8 mouse cellular contexts compared by ENCODE assay signal in the genomic region with DNA sequence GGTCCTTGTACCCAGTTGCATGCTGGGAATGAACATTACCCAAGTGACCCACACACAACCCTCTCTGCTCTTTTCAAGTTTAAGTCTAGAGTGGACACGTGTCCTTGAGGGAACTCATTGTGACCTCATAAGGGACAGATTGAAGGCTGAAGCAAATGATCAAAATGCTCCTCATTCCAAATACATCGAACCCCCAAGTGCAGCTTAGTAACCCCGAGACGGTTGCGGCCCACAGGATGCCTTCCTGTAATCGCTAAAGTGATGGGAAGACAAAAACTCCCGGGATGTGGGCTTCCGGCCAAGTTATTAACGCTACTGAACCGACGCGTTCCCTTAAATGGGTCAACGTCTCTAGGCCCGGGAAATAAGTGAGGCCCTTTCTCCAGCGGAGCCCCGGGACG. TPM values are rescaled to one million over a fixed set of nuclear protein-coding genes. Genes with fewer than 3 reads are reported as not detected.
DNase-seq lines count a peak whose midpoint lies in the region; ATAC-seq and TF ChIP-seq lines count a peak whose summit lies in the region.

No protein-coding gene starts in this region.

- peaks cover 33% of the 10 kb centered on the region for H3K36me3 ChIP-seq in heart, embryonic 14.5 days (ENCODE audit: control insufficient read depth, insufficient read depth, low read length)
- peaks cover 26% of the 10 kb centered on the region for H3K36me3 ChIP-seq in ES-Bruce4 (ENCODE audit: control insufficient read depth, insufficient read depth, low read length, poor library complexity, severe bottlenecking)
- peaks cover 45% of the 10 kb centered on the region for H3K36me3 ChIP-seq in forebrain, embryonic 13.5 days (ENCODE audit: poor library complexity, severe bottlenecking)
- H3K36me3 ChIP-seq in liver, postnatal 0 days (replicated peaks; ENCODE audit: insufficient read depth, low read length) = peaks cover 28% of the 10 kb centered on the region

- no peak for TF ChIP-seq EP300 in ES-Bruce4 (IDR thresholded peaks at IDR 0.05; ENCODE audit: insufficient read depth, low read depth, low read length)
- no peak for TF ChIP-seq EP300 in liver, postnatal 0 days (IDR thresholded peaks at IDR 0.05; ENCODE audit: low read depth)

- H3K4me2 ChIP-seq in heart, embryonic 14.5 days (ENCODE audit: low read length) = peak overlapping the region; percentile 79
- H3K4me2 ChIP-seq in forebrain, embryonic 13.5 days = peak overlapping the region; percentile 81
- H3K4me2 ChIP-seq in liver, postnatal 0 days (ENCODE audit: low read depth, low read length) = peak overlapping the region; percentile 76

- no peak for DNase-seq in heart, postnatal 4 days
- DNase-seq in liver, postnatal 0 days = no peak
- no peak for DNase-seq in left cerebral cortex, postnatal 4 days
- DNase-seq in right cerebral cortex, adult 18-20 months = no peak
- DNase-seq in urinary bladder, postnatal 36 days (ENCODE audit: low spot score in 2 of 2) = no peak

- intact Hi-C loops in left cerebral cortex, postnatal 4 days (cut with DNase I) = no loop called here

- peak overlapping the region; percentile 87 for H3K9ac ChIP-seq in heart, embryonic 14.5 days (ENCODE audit: low read length)
- H3K9ac ChIP-seq in ES-Bruce4 (ENCODE audit: low read depth, poor library complexity, severe bottlenecking) = peak overlapping the region; percentile 89
- peak overlapping the region; percentile 96 for H3K9ac ChIP-seq in forebrain, embryonic 13.5 days
- H3K9ac ChIP-seq in liver, postnatal 0 days (replicated peaks) = peak overlapping the region; percentile 90

- under 1% methylated on average over 17 of the region's 17 CpGs for WGBS in heart, embryonic 14.5 days
- under 1% methylated on average over 17 of the region's 17 CpGs for WGBS in forebrain, embryonic 13.5 days
- WGBS in liver, postnatal 0 days (ENCODE audit: insufficient replicate concordance) = under 1% methylated on average over 17 of the region's 17 CpGs

- no peak for TF ChIP-seq CTCF in ES-Bruce4 (IDR thresholded peaks at IDR 0.05; ENCODE audit: low read depth, low read length)
- no peak for TF ChIP-seq CTCF in liver, postnatal 0 days (IDR thresholded peaks at IDR 0.05; ENCODE audit: low read depth)

- no peaks in the 10 kb centered on the region for H3K27me3 ChIP-seq in heart, embryonic 14.5 days (ENCODE audit: control insufficient read depth, insufficient read depth, low read length)
- no peaks in the 10 kb centered on the region for H3K27me3 ChIP-seq in ES-Bruce4 (ENCODE audit: control insufficient read depth, insufficient read depth, low read length, poor library complexity, severe bottlenecking)
- H3K27me3 ChIP-seq in forebrain, embryonic 13.5 days = no peaks in the 10 kb centered on the region
- no peaks in the 10 kb centered on the region for H3K27me3 ChIP-seq in liver, postnatal 0 days (ENCODE audit: insufficient read depth, low read length)

- no peak for ATAC-seq in heart, embryonic 14.5 days (ENCODE audit: insufficient number of reproducible peaks, insufficient read depth, low FRiP score, low read depth)
- ATAC-seq in forebrain, embryonic 13.5 days = no peak
- no peak for ATAC-seq in liver, postnatal 0 days

- TF ChIP-seq POLR2A in ES-Bruce4 (IDR thresholded peaks at IDR 0.05; ENCODE audit: insufficient read depth, low read length) = no peak

- no peaks in the 10 kb centered on the region for H3K9me3 ChIP-seq in heart, embryonic 14.5 days (ENCODE audit: control insufficient read depth, low read length)
- H3K9me3 ChIP-seq in ES-Bruce4 (replicated peaks; ENCODE audit: control insufficient read depth, insufficient read depth, low read length, poor library complexity, severe bottlenecking) = no peaks in the 10 kb centered on the region
- H3K9me3 ChIP-seq in forebrain, embryonic 13.5 days (replicated peaks) = no peaks in the 10 kb centered on the region
- H3K9me3 ChIP-seq in liver, postnatal 0 days (ENCODE audit: low read length) = no peaks in the 10 kb centered on the region

- peak overlapping the region; percentile 56 to 80 for H3K27ac ChIP-seq in heart, embryonic 14.5 days (replicated peaks in 1 of 2; ENCODE audit: control insufficient read depth in 1 of 2, insufficient read depth in 1 of 2, low read depth in 2 of 2, low read length in 2 of 2)
- H3K27ac ChIP-seq in ES-Bruce4 (ENCODE audit: insufficient read depth, low read length) = no peak overlapping the region
- H3K27ac ChIP-seq in forebrain, embryonic 13.5 days = peak overlapping the region; percentile 78
- peak overlapping the region; percentile 86 for H3K27ac ChIP-seq in liver, postnatal 0 days (ENCODE audit: low read depth)

- H3K4me1 ChIP-seq in heart, embryonic 14.5 days (ENCODE audit: control insufficient read depth in 2 of 2, insufficient read depth in 2 of 2, low read length in 2 of 2) = peaks cover 11 to 14% of the 10 kb centered on the region in 2 experiments
- peaks cover 2% of the 10 kb centered on the region for H3K4me1 ChIP-seq in ES-Bruce4 (ENCODE audit: control insufficient read depth, insufficient read depth, low read length)
- peaks cover 45% of the 10 kb centered on the region for H3K4me1 ChIP-seq in forebrain, embryonic 13.5 days
- H3K4me1 ChIP-seq in liver, postnatal 0 days (ENCODE audit: insufficient read depth) = peaks cover 31% of the 10 kb centered on the region

- peak overlapping the region; percentile 71 to 73 for H3K4me3 ChIP-seq in heart, embryonic 14.5 days (ENCODE audit: control insufficient read depth in 1 of 2, insufficient read depth in 1 of 2, low read depth in 1 of 2, low read length in 2 of 2)
- peak overlapping the region; percentile 91 for H3K4me3 ChIP-seq in ES-Bruce4 (ENCODE audit: low read depth, low read length)
- peak overlapping the region; percentile 92 for H3K4me3 ChIP-seq in forebrain, embryonic 13.5 days
- peak overlapping the region; percentile 80 for H3K4me3 ChIP-seq in liver, postnatal 0 days (ENCODE audit: low read depth, low read length)

RNA-seq across cellular contexts. Expression of gene Manf, which starts 0.4 kb away (rescaled TPM):
- polyA plus RNA-seq in heart, embryonic 14.5 days (2014; fragmentation: Nextera tagmentation; extraction: Ambion mirVana) = 153 and 189 TPM in 2 replicates
- 100 to 1,000 TPM; 137 to 160 TPM for total RNA-seq in heart, postnatal 4 days (2021)
- 220 and 236 TPM in 2 replicates for polyA plus RNA-seq in ES-Bruce4 (2011; ENCODE audit: insufficient read depth, insufficient read length, low read depth, missing spikeins)
- polyA plus RNA-seq in forebrain, embryonic 13.5 days (2015; fragmentation: Nextera tagmentation; extraction: Ambion mirVana) = 205 and 222 TPM in 2 replicates
- polyA plus RNA-seq in liver, postnatal 0 days (2015; fragmentation: Nextera tagmentation; extraction: Ambion mirVana) = 104 and 139 TPM in 2 replicates
- 100 to 1,000 TPM; 162 to 193 TPM for total RNA-seq in left cerebral cortex, postnatal 4 days (2021)

RNA-seq across cellular contexts. Expression of gene Rbm15b, which starts 4.1 kb away (rescaled TPM):
- 8.7 and 9.2 TPM in 2 replicates for polyA plus RNA-seq in heart, embryonic 14.5 days (2014; fragmentation: Nextera tagmentation; extraction: Ambion mirVana)
- total RNA-seq in heart, postnatal 4 days (2021) = 10 to 100 TPM; 21.6 to 26.1 TPM
- polyA plus RNA-seq in ES-Bruce4 (2011; ENCODE audit: insufficient read depth, insufficient read length, low read depth, missing spikeins) = 36.9 and 40.2 TPM in 2 replicates
- polyA plus RNA-seq in forebrain, embryonic 13.5 days (2015; fragmentation: Nextera tagmentation; extraction: Ambion mirVana) = 14.0 and 14.2 TPM in 2 replicates
- polyA plus RNA-seq in liver, postnatal 0 days (2015; fragmentation: Nextera tagmentation; extraction: Ambion mirVana) = 1.4 and 2.2 TPM in 2 replicates
- 10 to 100 TPM; 90.2 to 93.0 TPM for total RNA-seq in left cerebral cortex, postnatal 4 days (2021)
